Mouse (Mus musculus) right cerebral cortex, postnatal 10 days (tissue): ENCODE results near the gene Slc3a2.
"Not testable (repeated sequence)": the region's sequence is repeated elsewhere in the genome, so short reads cannot be mapped to it uniquely, and the experiment has no call there.

ENCODE experiments used
- DNase-seq, 2 experiments: peaks; one replicate each; pipeline ENCODE4 v3.0.0; 2021; ENCODE audit warnings: low spot score in 2 of 2

The Slc3a2 gene

GRCm38 (mm10) chr19:8727495-8728114 lies 4.4 kb upstream of the Slc3a2 start:
- no peak for DNase-seq

- DNase-seq, result no peak
These were observed 3.6 kb upstream of the Slc3a2 start for GRCm38 (mm10) chr19:8726609-8727390.

- DNase-seq, result no peak
These were observed 2.0 kb upstream of the Slc3a2 start for GRCm38 (mm10) chr19:8725081-8725613.

GRCm38 (mm10) chr19:8724392-8724791 lies 1.2 kb upstream of the Slc3a2 start:
- no peak for DNase-seq

- DNase-seq, result no peak
These were observed 591 bp upstream of the Slc3a2 start for GRCm38 (mm10) chr19:8723574-8724346.

GRCm38 (mm10) chr19:8722559-8722906 lies 636 bp downstream of the Slc3a2 start:
- no peak for DNase-seq

- DNase-seq, result no peak
These were observed 1.1 kb downstream of the Slc3a2 start for GRCm38 (mm10) chr19:8722021-8722420.

- no peak for DNase-seq
These were observed 1.8 kb downstream of the Slc3a2 start for GRCm38 (mm10) chr19:8721378-8721777.

GRCm38 (mm10) chr19:8719037-8719436 lies 4.1 kb downstream of the Slc3a2 start:
- not testable (repeated sequence) for DNase-seq

GRCm38 (mm10) chr19:8718357-8718756 lies 4.8 kb downstream of the Slc3a2 start:
- DNase-seq, result peak; percentile 63 to 68

GRCm38 (mm10) chr19:8716767-8717475 lies 6.2 kb downstream of the Slc3a2 start:
- no peak for DNase-seq

- no peak for DNase-seq
These were observed 7.1 kb downstream of the Slc3a2 start for GRCm38 (mm10) chr19:8715868-8716766.

- no peak for DNase-seq
These were observed 8.3 kb downstream of the Slc3a2 start for GRCm38 (mm10) chr19:8714653-8715481.

GRCm38 (mm10) chr19:8713997-8714652 lies 9.0 kb downstream of the Slc3a2 start:
- no peak for DNase-seq

- peak; percentile 95 for DNase-seq
These were observed 9.7 kb downstream of the Slc3a2 start for GRCm38 (mm10) chr19:8713306-8713996.

- peak; percentile 81 to 88 for DNase-seq
These were observed 10.3 kb downstream of the Slc3a2 start for GRCm38 (mm10) chr19:8712870-8713305.

- no peak for DNase-seq
These were observed 11.0 kb downstream of the Slc3a2 start for GRCm38 (mm10) chr19:8711949-8712869.
